Mouse (Mus musculus): ENCODE measurements around the gene Strip2.

Strip2 gene

GRCm38 (mm10) chr6:29916530-29917382, at the start of gene Strip2:
Gene Strip2, plus strand, starts transcription at chr6:29917012.
- DNase-seq (ENCODE audit: low spot score): peak; percentile 94

GRCm38 (mm10) chr6:29868341-29868895, 48.4 kb upstream of the Strip2 start:
- DNase-seq (ENCODE audit: low spot score): no peak

GRCm38 (mm10) chr6:29873654-29874053, 43.2 kb upstream of the Strip2 start:
- no peak for DNase-seq (ENCODE audit: low spot score)

GRCm38 (mm10) chr6:29875576-29875975, 41.2 kb upstream of the Strip2 start:
- DNase-seq (ENCODE audit: low spot score): no peak

- DNase-seq (ENCODE audit: low spot score): no peak
Observed at GRCm38 (mm10) chr6:29876782-29877181, 40.0 kb upstream of the Strip2 start.

- no peak for DNase-seq (ENCODE audit: low spot score)
Observed at GRCm38 (mm10) chr6:29879579-29879978, 37.2 kb upstream of the Strip2 start.

GRCm38 (mm10) chr6:29880796-29881195, 36.0 kb upstream of the Strip2 start:
- no peak for DNase-seq (ENCODE audit: low spot score)

- no peak for DNase-seq (ENCODE audit: low spot score)
Observed at GRCm38 (mm10) chr6:29881936-29882335, 34.9 kb upstream of the Strip2 start.

GRCm38 (mm10) chr6:29882870-29883269, 33.9 kb upstream of the Strip2 start:
- DNase-seq (ENCODE audit: low spot score): no peak

GRCm38 (mm10) chr6:29891151-29891550, 25.7 kb upstream of the Strip2 start:
- no peak for DNase-seq (ENCODE audit: low spot score)

GRCm38 (mm10) chr6:29896976-29897375, 19.8 kb upstream of the Strip2 start:
- DNase-seq (ENCODE audit: low spot score): no peak

GRCm38 (mm10) chr6:29901450-29901849, 15.4 kb upstream of the Strip2 start:
- no peak for DNase-seq (ENCODE audit: low spot score)

GRCm38 (mm10) chr6:29902256-29902655, 14.6 kb upstream of the Strip2 start:
- DNase-seq (ENCODE audit: low spot score): no peak

- no peak for DNase-seq (ENCODE audit: low spot score)
Observed at GRCm38 (mm10) chr6:29903343-29903914, 13.4 kb upstream of the Strip2 start.

GRCm38 (mm10) chr6:29904281-29904680, 12.5 kb upstream of the Strip2 start:
- no peak for DNase-seq (ENCODE audit: low spot score)

GRCm38 (mm10) chr6:29910631-29911030, 6.2 kb upstream of the Strip2 start:
- no peak for DNase-seq (ENCODE audit: low spot score)

- DNase-seq (ENCODE audit: low spot score): no peak
Observed at GRCm38 (mm10) chr6:29913673-29914072, 3.1 kb upstream of the Strip2 start.

GRCm38 (mm10) chr6:29914136-29914535, 2.7 kb upstream of the Strip2 start:
- no peak for DNase-seq (ENCODE audit: low spot score)

GRCm38 (mm10) chr6:29915836-29916235, 976 bp upstream of the Strip2 start:
- DNase-seq (ENCODE audit: low spot score): no peak

- DNase-seq (ENCODE audit: low spot score): no peak
Observed at GRCm38 (mm10) chr6:29917383-29917720, 540 bp downstream of the Strip2 start.

GRCm38 (mm10) chr6:29917947-29918346, 1.1 kb downstream of the Strip2 start:
- no peak for DNase-seq (ENCODE audit: low spot score)

GRCm38 (mm10) chr6:29923501-29923900, 6.7 kb downstream of the Strip2 start:
- no peak for DNase-seq (ENCODE audit: low spot score)

- DNase-seq (ENCODE audit: low spot score): no peak
Observed at GRCm38 (mm10) chr6:29925594-29926219, 8.9 kb downstream of the Strip2 start.

Data from yolk sac, embryonic 10.5 days (tissue).